Mouse (Mus musculus) liver, embryonic 15.5 days (tissue): ENCODE results near the gene Arih2. TPM values are rescaled to one million over a fixed set of nuclear protein-coding genes. Genes with fewer than 3 reads are reported as not detected.

Experiments used
- ATAC-seq: fragments of 200-750 bp; cut with Nextera tagmentation; 2 replicates; pipeline ENCODE4 v1.8.0; 2017; ENCODE audit warnings: moderate number of reproducible peaks, mild to moderate bottlenecking, moderate library complexity; ENCODE audit not compliant: insufficient read depth
- H3K27ac ChIP-seq: fragments of 300-500 bp; sonication (generic); replicated peaks from 2 replicates; pipeline ENCODE4 v1.5.1; 2015; ENCODE audit warnings: mild to moderate bottlenecking, inconsistent platforms
- H3K27me3 ChIP-seq: fragments of 300-500 bp; sonication (generic); 2 replicates; pipeline ENCODE4 v1.6.1; 2015; ENCODE audit warnings: mild to moderate bottlenecking, inconsistent platforms
- H3K36me3 ChIP-seq: fragments of 300-500 bp; sonication (generic); replicated peaks from 2 replicates; pipeline ENCODE4 v1.6.1; 2015; ENCODE audit warnings: moderate library complexity, mild to moderate bottlenecking, inconsistent platforms
- H3K4me1 ChIP-seq: fragments of 300-500 bp; sonication (generic); replicated peaks from 2 replicates; pipeline ENCODE4 v1.6.1; 2015; ENCODE audit warnings: inconsistent platforms
- H3K4me2 ChIP-seq: fragments of 300-500 bp; sonication (generic); 2 replicates; pipeline ENCODE4 v1.6.1; 2015; ENCODE audit warnings: moderate library complexity, mild to moderate bottlenecking, inconsistent platforms
- H3K4me3 ChIP-seq: fragments of 300-500 bp; sonication (generic); replicated peaks from 2 replicates; pipeline ENCODE4 v1.5.1; 2015; ENCODE audit warnings: mild to moderate bottlenecking, inconsistent platforms
- H3K9ac ChIP-seq: fragments of 300-500 bp; sonication (generic); 2 replicates; pipeline ENCODE4 v1.6.1; 2015; ENCODE audit warnings: moderate library complexity, mild to moderate bottlenecking, inconsistent platforms
- H3K9me3 ChIP-seq: fragments of 300-500 bp; sonication (generic); replicated peaks from 2 replicates; pipeline ENCODE4 v1.6.1; 2016; ENCODE audit warnings: inconsistent platforms
- WGBS: fragments of 180-500 bp; shearing (Covaris S2); methylation state at CpG from one replicate; pipeline ENCODE4 v1.1.7; 2015; ENCODE audit warnings: mixed read lengths; ENCODE audit not compliant: insufficient replicate concordance; 5-methylcytosine and 5-hydroxymethylcytosine counted together
- polyA plus RNA-seq: library from polyadenylated mRNA; unstranded; fragments of >200 nt; fragmentation: Nextera tagmentation; extraction: Ambion mirVana; gene quantifications from 2 replicates; pipeline ENCODE4 v1.2.1, GENCODE M21; 2015

Gene Arih2
- polyA plus RNA-seq = 29.7 and 32.3 TPM in 2 replicates

- ATAC-seq = peak; percentile 95
- Histone ChIP-seq H3K4me1 (peaks cover 29% of the 10 kb centered on the region), H3K4me2 (peak within 1 kb of the TSS; percentile 82), H3K27ac (peak within 1 kb of the TSS; percentile 96), H3K27me3 (no peaks in the 10 kb centered on the region), H3K9ac (peak within 1 kb of the TSS; percentile 90), H3K9me3 (no peaks in the 10 kb centered on the region), H3K4me3 (peak within 1 kb of the TSS; percentile 93), H3K36me3 (peaks cover 10% of the 10 kb centered on the region)
- WGBS = under 1% methylated on average over 112 of the region's 112 CpGs
Observed at GRCm38 (mm10) chr9:108648611-108649560, at the start of gene Arih2. Gene Arih2 (minus strand): TSS chr9:108649386.

DNA sequence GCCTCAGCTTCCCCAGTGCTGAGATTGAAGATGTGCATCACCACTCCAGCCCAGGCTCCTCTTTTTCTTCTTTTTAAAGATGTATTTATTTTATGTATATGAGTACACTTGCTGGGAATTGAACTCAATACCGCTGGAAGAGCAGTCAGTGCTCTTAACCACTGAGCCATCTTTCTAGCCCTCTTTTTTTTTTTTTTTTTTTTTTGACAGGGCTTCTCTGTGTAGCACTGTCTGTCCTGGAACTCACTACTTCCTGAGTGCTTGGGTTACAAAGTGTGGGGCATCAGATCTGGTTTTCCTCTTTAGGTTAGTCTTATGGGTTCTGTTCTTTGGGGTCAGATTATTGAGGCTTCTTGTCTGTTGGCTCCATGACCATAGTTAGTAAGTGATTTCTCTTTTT lies 45.3 kb upstream of the Arih2 start:
- H3K4me3 ChIP-seq = no peak overlapping the region
- 69% methylated on average over 1 of the region's 1 CpGs for WGBS
- no peak for ATAC-seq
- no peak overlapping the region for H3K27ac ChIP-seq
- no peak overlapping the region for H3K9ac ChIP-seq
- peak overlapping the region; percentile 92; the same call in 1 of the 2 replicates for H3K4me2 ChIP-seq
- H3K27me3 ChIP-seq = peaks cover 44% of the 10 kb centered on the region
- peaks cover 43% of the 10 kb centered on the region for H3K4me1 ChIP-seq
- no peaks in the 10 kb centered on the region for H3K36me3 ChIP-seq
- no peaks in the 10 kb centered on the region for H3K9me3 ChIP-seq

DNA sequence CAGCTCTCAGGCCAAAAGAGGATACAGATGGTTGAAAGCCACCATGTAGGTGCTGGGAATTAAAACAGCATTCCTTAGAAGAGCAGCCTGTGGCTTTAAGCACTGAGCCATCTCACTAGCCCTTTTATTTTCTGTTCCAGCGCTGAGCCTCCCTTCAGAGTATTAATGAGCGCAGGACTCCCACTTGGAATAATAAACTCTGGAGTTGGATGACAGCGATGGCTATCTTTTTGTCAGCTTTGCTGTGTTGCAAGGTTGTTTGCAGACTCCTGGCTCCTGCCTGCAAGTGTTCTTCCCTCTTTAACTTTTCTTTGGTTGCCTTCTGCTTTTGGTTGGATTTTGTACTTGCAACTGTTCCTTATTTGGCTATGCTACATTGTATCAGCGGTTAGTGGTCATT lies 44.8 kb upstream of the Arih2 start:
- Histone ChIP-seq H3K27ac (no peak overlapping the region), H3K4me2 (peak overlapping the region; percentile 92), H3K9ac (no peak overlapping the region), H3K4me1 (peaks cover 47% of the 10 kb centered on the region), H3K27me3 (peaks cover 44% of the 10 kb centered on the region), H3K36me3 (no peaks in the 10 kb centered on the region), H3K9me3 (no peaks in the 10 kb centered on the region), H3K4me3 (no peak overlapping the region)
- no peak for ATAC-seq
- WGBS = 68% methylated on average over 4 of the region's 4 CpGs

GRCm38 (mm10) chr9:108692226-108693041 lies 43.2 kb upstream of the Arih2 start:
- peak overlapping the region; percentile 62 for H3K9ac ChIP-seq
- H3K27ac ChIP-seq = peak overlapping the region; percentile 38; the same call in 1 of the 2 replicates
- peak; percentile 47 for ATAC-seq
- H3K36me3 ChIP-seq = no peaks in the 10 kb centered on the region
- peak overlapping the region; percentile 92 for H3K4me2 ChIP-seq
- no peaks in the 10 kb centered on the region for H3K9me3 ChIP-seq
- peaks cover 44% of the 10 kb centered on the region for H3K27me3 ChIP-seq
- H3K4me1 ChIP-seq = peaks cover 50% of the 10 kb centered on the region
- H3K4me3 ChIP-seq = peak overlapping the region; percentile 69
- WGBS = under 1% methylated on average over 92 of the region's 92 CpGs

DNA sequence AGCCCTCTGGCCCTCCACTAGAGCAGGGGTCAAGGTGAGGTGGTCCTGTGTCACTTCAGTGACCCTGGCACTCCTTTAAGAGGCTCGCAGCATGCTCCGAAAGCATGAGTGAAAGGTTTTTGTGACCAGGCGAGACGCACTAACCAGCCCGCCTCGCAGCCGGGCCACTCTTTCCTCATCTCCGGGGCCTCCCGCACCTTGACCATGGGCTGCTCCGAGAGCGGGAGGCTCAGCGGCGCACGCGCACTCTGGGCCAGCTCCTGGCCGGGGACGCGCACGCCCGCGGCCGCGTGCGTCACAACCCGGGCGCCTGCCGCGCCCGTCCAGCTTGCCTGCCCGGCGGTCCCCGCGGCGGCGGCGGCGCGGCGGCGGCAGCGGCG lies 42.6 kb upstream of the Arih2 start:
- Histone ChIP-seq H3K9ac (peak overlapping the region; percentile 62), H3K36me3 (no peaks in the 10 kb centered on the region), H3K27me3 (peaks cover 44% of the 10 kb centered on the region), H3K9me3 (no peaks in the 10 kb centered on the region), H3K4me1 (peaks cover 54% of the 10 kb centered on the region), H3K27ac (peak overlapping the region; percentile 45), H3K4me2 (peak overlapping the region; percentile 92), H3K4me3 (peak overlapping the region; percentile 69)
- ATAC-seq = peak; percentile 82
- WGBS = under 1% methylated on average over 41 of the region's 42 CpGs

GRCm38 (mm10) chr9:108691371-108691770 lies 42.2 kb upstream of the Arih2 start:
- peak; percentile 0; the same call in 1 of the 2 replicates for ATAC-seq
- WGBS = 46% methylated on average over 8 of the region's 8 CpGs
- Histone ChIP-seq H3K4me2 (peak overlapping the region; percentile 92), H3K27ac (peak overlapping the region; percentile 45), H3K9me3 (no peaks in the 10 kb centered on the region), H3K4me1 (peaks cover 54% of the 10 kb centered on the region), H3K4me3 (peak overlapping the region; percentile 69), H3K27me3 (peaks cover 44% of the 10 kb centered on the region), H3K36me3 (no peaks in the 10 kb centered on the region), H3K9ac (peak overlapping the region; percentile 62; the same call in 1 of the 2 replicates)

DNA sequence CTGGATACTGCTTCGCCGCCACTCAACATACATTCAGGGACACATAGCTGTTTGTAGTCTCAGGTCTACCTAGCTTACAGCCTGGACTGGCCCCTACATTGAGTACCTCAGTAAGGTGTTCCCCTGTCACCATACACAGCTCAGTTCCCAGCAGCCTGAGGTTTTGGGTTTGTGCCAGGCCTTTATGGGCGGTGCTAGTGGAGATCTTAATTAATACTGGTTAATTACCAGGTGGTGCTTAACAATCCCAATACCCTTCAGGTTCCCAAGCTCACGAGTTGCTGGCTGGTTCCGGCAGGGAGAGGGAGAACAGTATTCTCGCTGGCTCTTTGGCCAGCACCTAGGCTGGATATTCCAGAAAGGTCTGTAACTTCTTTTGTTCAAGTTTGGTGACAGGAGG lies 41.7 kb upstream of the Arih2 start:
- Histone ChIP-seq H3K4me1 (peaks cover 54% of the 10 kb centered on the region), H3K27ac (peak overlapping the region; percentile 45; the same call in 1 of the 2 replicates), H3K4me2 (0 out of 2 replicates have a peak overlapping the region, but pooled peaks have one; percentile 92), H3K36me3 (no peaks in the 10 kb centered on the region), H3K4me3 (no peak overlapping the region), H3K9me3 (no peaks in the 10 kb centered on the region), H3K9ac (no peak overlapping the region), H3K27me3 (peaks cover 44% of the 10 kb centered on the region)
- ATAC-seq = no peak
- WGBS = 73% methylated on average over 6 of the region's 6 CpGs

DNA sequence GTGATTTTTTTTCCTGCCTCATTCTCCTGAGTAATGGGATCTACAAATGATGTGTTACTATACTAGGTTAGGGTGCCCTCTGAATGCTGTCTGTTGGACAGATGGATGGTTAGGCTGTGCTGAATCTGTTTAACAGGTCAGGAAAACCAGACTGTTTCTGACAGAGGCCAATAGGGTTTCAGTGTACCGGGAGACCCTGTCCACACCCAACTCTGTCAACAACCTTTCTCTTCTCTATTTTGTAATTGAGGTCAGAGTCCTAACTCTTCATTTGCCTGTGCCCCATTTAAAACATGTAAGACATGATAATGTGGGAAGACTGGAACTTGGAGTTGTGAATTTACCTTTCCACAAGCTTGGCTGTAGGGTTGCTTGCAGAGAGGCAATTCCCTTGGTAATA lies 40.8 kb upstream of the Arih2 start:
- peak; percentile 43 for ATAC-seq
- H3K9me3 ChIP-seq = no peaks in the 10 kb centered on the region

DNA sequence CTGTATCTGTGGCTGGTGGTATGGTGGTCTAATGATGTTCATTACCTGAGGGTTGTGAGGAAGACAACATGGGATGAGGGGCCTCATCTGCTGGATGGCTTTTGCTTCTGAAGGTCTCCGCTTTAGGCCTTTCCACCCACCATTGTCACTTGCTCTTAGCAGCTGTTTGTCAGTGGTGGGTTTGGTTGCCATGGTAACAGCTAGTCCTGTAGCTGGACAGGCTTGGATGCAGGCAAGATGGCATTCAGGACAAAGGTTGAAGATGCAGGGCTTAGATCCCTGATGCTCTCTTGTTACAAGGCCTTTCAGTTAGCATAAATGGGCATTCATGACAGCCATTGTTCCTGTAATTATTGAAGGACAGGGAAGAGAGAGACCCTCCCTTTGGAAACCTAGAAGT lies 39.9 kb upstream of the Arih2 start, which contains the start of gene Prkar2a:
TSS of gene Prkar2a (plus strand) at position 209 of the 400 bp plus-strand sequence.
- Histone ChIP-seq H3K4me3 (no peak within 1 kb of the TSS), H3K27me3 (peaks cover 43% of the 10 kb centered on the region), H3K9me3 (no peaks in the 10 kb centered on the region), H3K9ac (no peak within 1 kb of the TSS), H3K4me1 (peaks cover 48% of the 10 kb centered on the region), H3K4me2 (no peak within 1 kb of the TSS), H3K36me3 (no peaks in the 10 kb centered on the region), H3K27ac (peak within 1 kb of the TSS; percentile 45)
- WGBS = 73% methylated on average over 1 of the region's 1 CpGs
- no peak for ATAC-seq

More for the DNA sequence above, 40.8 kb upstream of the Arih2 start:
- Histone ChIP-seq H3K9ac (no peak overlapping the region), H3K4me3 (no peak overlapping the region), H3K36me3 (no peaks in the 10 kb centered on the region), H3K27ac (peak overlapping the region; percentile 45), H3K27me3 (peaks cover 44% of the 10 kb centered on the region), H3K4me2 (no peak overlapping the region), H3K4me1 (peaks cover 54% of the 10 kb centered on the region)
- 61% methylated on average over 1 of the region's 1 CpGs for WGBS

- H3K9me3 ChIP-seq = no peaks in the 10 kb centered on the region
- no peak for ATAC-seq
- H3K4me1 ChIP-seq = peaks cover 43% of the 10 kb centered on the region
- no peak overlapping the region for H3K27ac ChIP-seq
- H3K27me3 ChIP-seq = peaks cover 36% of the 10 kb centered on the region
- whole genome bisulfite sequencing = 69% methylated on average over 9 of the region's 9 CpGs
- no peak overlapping the region for H3K4me3 ChIP-seq
- H3K9ac ChIP-seq = no peak overlapping the region
- H3K4me2 ChIP-seq = no peak overlapping the region
- no peaks in the 10 kb centered on the region for H3K36me3 ChIP-seq
Observed at GRCm38 (mm10) chr9:108688451-108688850, 39.3 kb upstream of the Arih2 start.
